ENCODE assay signal across 12 mouse cellular contexts in the genomic region with DNA sequence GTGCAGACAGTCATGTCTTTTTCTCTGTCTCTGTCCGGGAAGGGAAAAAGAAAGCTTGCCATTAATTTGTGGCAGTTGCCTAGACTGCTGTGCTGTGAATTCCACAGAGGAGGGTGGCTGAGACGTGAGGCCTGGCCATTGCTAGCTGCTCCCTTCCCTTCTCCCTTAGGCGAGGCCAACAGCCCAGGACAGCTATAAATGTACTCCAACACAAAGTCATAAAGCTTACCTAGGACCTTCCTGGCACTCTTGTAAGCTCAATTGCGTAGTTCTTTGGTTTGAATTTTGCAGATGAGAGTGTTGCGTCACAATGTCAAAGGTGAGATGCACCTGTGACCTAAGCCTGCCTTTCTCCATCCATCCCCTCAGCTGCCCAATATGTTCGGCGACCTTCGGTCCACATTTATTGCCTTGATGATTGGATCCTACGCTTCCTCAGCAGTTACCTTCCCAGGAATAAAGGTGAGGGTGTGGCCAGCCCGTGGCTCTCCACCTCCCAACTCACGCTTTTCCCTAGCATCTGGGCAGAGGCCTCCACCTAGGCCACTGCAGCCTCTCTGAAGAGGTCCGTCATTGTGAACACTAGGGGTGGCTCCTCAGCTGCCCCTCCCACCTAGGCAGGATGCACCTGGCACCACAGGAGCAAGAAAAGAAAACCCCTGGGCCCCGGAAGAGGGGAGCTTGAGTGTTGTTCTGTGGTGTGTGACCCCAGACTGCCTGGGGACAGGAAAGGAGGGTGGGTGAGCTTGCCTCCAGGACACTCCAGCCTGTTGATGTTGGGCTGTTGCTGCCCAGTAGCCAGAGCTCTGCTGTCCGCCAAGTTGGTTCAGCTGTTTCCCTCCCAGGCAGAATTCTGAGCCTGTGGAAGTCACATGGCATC. TPM values are rescaled to one million over a fixed set of nuclear protein-coding genes. Genes with fewer than 3 reads are reported as not detected.
A peak's percentile ranks its signal among the peaks of the same experiment; 100 is the strongest.
DNase-seq lines count a peak whose midpoint lies in the region; ATAC-seq and TF ChIP-seq lines count a peak whose summit lies in the region.
"Had no signal": no experiment of that assay in that cellular context is flagged by ENCODE, and none has a peak within 500 bp of the region (broad histone marks: within the 10 kb centered on the region; RNA-seq: fewer than 3 reads in every experiment).

No protein-coding gene starts in this region.

- no peak for TF ChIP-seq CTCF in layer of hippocampus, adult 2 months (conservative IDR thresholded peaks at IDR 0.05)
- no peak for TF ChIP-seq CTCF in CH12.LX (conservative IDR thresholded peaks at IDR 0.05 in 1 of 2, IDR thresholded peaks at IDR 0.05 in 1 of 2; ENCODE audit: low read depth in 2 of 2, low read length in 2 of 2)
- TF ChIP-seq CTCF in thymus, adult 2 months (IDR thresholded peaks at IDR 0.05; ENCODE audit: borderline replicate concordance, control insufficient read depth, extremely low read depth, insufficient read depth, low read length, poor library complexity), result no peak

- no peaks in the 10 kb centered on the region for H3K27me3 ChIP-seq in CH12.LX (replicated peaks)
- H3K27me3 ChIP-seq in intestine, embryonic 16.5 days (replicated peaks; ENCODE audit: control insufficient read depth, insufficient read depth, low read length), result no peaks in the 10 kb centered on the region
- H3K27me3 ChIP-seq in thymus, adult 2 months (ENCODE audit: control insufficient read depth, insufficient read depth, low read length), result no peaks in the 10 kb centered on the region
- H3K27me3 ChIP-seq in forebrain, embryonic 14.5 days (replicated peaks; ENCODE audit: control insufficient read depth, insufficient read depth, low read length), result no peaks in the 10 kb centered on the region

- H3K36me3 ChIP-seq in CH12.LX (replicated peaks in 1 of 2; ENCODE audit: control insufficient read depth in 1 of 2, insufficient read depth in 1 of 2, low read length in 1 of 2), result peaks cover 0 to 31% of the 10 kb centered on the region in 2 experiments
- H3K36me3 ChIP-seq in intestine, embryonic 16.5 days (ENCODE audit: control insufficient read depth, insufficient read depth, low read length), result no peaks in the 10 kb centered on the region
- peaks cover 35% of the 10 kb centered on the region for H3K36me3 ChIP-seq in thymus, adult 2 months (ENCODE audit: control insufficient read depth, insufficient read depth, low read length)
- peaks cover 15% of the 10 kb centered on the region; the same call in 1 of the 2 replicates for H3K36me3 ChIP-seq in forebrain, embryonic 14.5 days (ENCODE audit: control insufficient read depth, insufficient read depth, low read length)

- peaks cover 43 to 72% of the 10 kb centered on the region in 2 experiments for H3K4me1 ChIP-seq in CH12.LX (ENCODE audit: control insufficient read depth in 1 of 2, insufficient read depth in 2 of 2)
- peaks cover 22% of the 10 kb centered on the region for H3K4me1 ChIP-seq in intestine, embryonic 16.5 days (ENCODE audit: control insufficient read depth, insufficient read depth, low read length)
- peaks cover 43% of the 10 kb centered on the region for H3K4me1 ChIP-seq in thymus, adult 2 months (replicated peaks; ENCODE audit: control insufficient read depth, insufficient read depth, low read length)
- no peaks in the 10 kb centered on the region for H3K4me1 ChIP-seq in forebrain, embryonic 14.5 days (ENCODE audit: control insufficient read depth, insufficient read depth, low read length)

- TF ChIP-seq EP300 in CH12.LX (IDR thresholded peaks at IDR 0.05; ENCODE audit: low read length), result peak; percentile 91

- dilution Hi-C loops in CH12.LX (cut with MboI; ENCODE audit: extremely low pct_ligation_motif_present, extremely low pct_unique_long_range_greater_than_20kb, low sequenced_read_pairs), result no loop called here

- peaks cover 6% of the 10 kb centered on the region for H3K9me3 ChIP-seq in CH12.LX (replicated peaks; ENCODE audit: low read length)
- H3K9me3 ChIP-seq in intestine, embryonic 16.5 days (ENCODE audit: control insufficient read depth, low read length), result no peaks in the 10 kb centered on the region
- no peaks in the 10 kb centered on the region for H3K9me3 ChIP-seq in forebrain, embryonic 14.5 days (replicated peaks; ENCODE audit: control insufficient read depth, low read length)

- H3K4me2 ChIP-seq in CH12.LX (ENCODE audit: insufficient read depth, low read depth, poor library complexity, severe bottlenecking), result peak overlapping the region; percentile 52
- no peak overlapping the region for H3K4me2 ChIP-seq in intestine, embryonic 16.5 days (ENCODE audit: low read depth, low read length)
- no peak overlapping the region for H3K4me2 ChIP-seq in forebrain, embryonic 14.5 days (ENCODE audit: low read length)

- H3K27ac ChIP-seq in layer of hippocampus, adult 2 months, result peak overlapping the region; percentile 69
- peak overlapping the region; percentile 68 for H3K27ac ChIP-seq in CH12.LX (ENCODE audit: insufficient read depth, low read depth)
- H3K27ac ChIP-seq in intestine, embryonic 16.5 days (ENCODE audit: low read length), result peak overlapping the region; percentile 89
- peak overlapping the region; percentile 93 for H3K27ac ChIP-seq in thymus, adult 2 months (ENCODE audit: control insufficient read depth, insufficient read depth, low read length)
- no peak overlapping the region for H3K27ac ChIP-seq in forebrain, embryonic 14.5 days (ENCODE audit: low read depth, low read length)

- peak; percentile 92 for ATAC-seq in intestine, embryonic 16.5 days
- ATAC-seq in forebrain, embryonic 14.5 days, result no peak
- ATAC-seq: midbrain, embryonic 16.5 days had no signal

- H3K79me2 ChIP-seq in CH12.LX (replicated peaks; ENCODE audit: control insufficient read depth, extremely low read depth, insufficient read depth, poor library complexity, severe bottlenecking), result no peaks in the 10 kb centered on the region

- TF ChIP-seq POLR2A in CH12.LX (IDR thresholded peaks at IDR 0.05; ENCODE audit: low read depth, low read length), result peak; percentile 70
- TF ChIP-seq POLR2A in thymus, adult 2 months (IDR thresholded peaks at IDR 0.05; ENCODE audit: control insufficient read depth, extremely low read depth, insufficient read depth, low read length, poor library complexity), result peak; percentile 39; the same call in 1 of the 2 replicates

- TF ChIP-seq RAD21 in CH12.LX (IDR thresholded peaks at IDR 0.05; ENCODE audit: low read depth, low read length), result no peak; the same call in 1 of the 2 replicates

- peak overlapping the region; percentile 27 for H3K9ac ChIP-seq in CH12.LX (ENCODE audit: insufficient read depth, low read depth)
- 0 out of 2 replicates have a peak overlapping the region, but pooled peaks have one; percentile 24 for H3K9ac ChIP-seq in intestine, embryonic 16.5 days (ENCODE audit: low read depth, low read length)
- no peak overlapping the region for H3K9ac ChIP-seq in forebrain, embryonic 14.5 days (ENCODE audit: low read length)

- DNase-seq in layer of hippocampus, adult 2 months (ENCODE audit: low spot score in 2 of 2), result no peak
- no peak for DNase-seq in layer of hippocampus, postnatal 14 days (ENCODE audit: low spot score in 2 of 2)
- DNase-seq in CH12.LX (ENCODE audit: extremely low read depth), result peak; percentile 91
- peak; percentile 89 for DNase-seq in thymus, adult 2 months
- no peak for DNase-seq in embryo, embryonic 9.5 days (ENCODE audit: extremely low spot score)
- DNase-seq in ovary, adult 18-20 months (ENCODE audit: low spot score), result no peak
- no peak for DNase-seq in forebrain, embryonic 14.5 days (ENCODE audit: low spot score)
- DNase-seq: heart, postnatal 14 days; kidney, adult 9 months; retina, postnatal 1 day had no signal

- in situ Hi-C loops in CH12.LX (cut with MboI; ENCODE audit: low pct_ligation_motif_present, low pct_unique_long_range_greater_than_20kb, low sequenced_read_pairs), result no loop called here

- no peak overlapping the region for H3K4me3 ChIP-seq in layer of hippocampus, adult 2 months
- peak overlapping the region in 2 of 3 experiments; percentile 12 to 28 for H3K4me3 ChIP-seq in CH12.LX (replicated peaks in 1 of 3; ENCODE audit: low read depth in 2 of 3, low read length in 2 of 3, poor library complexity in 1 of 3)
- H3K4me3 ChIP-seq in intestine, embryonic 16.5 days (ENCODE audit: low read length), result no peak overlapping the region
- H3K4me3 ChIP-seq in thymus, adult 2 months (ENCODE audit: control insufficient read depth, insufficient read depth, low read length), result peak overlapping the region; percentile 28
- no peak overlapping the region for H3K4me3 ChIP-seq in forebrain, embryonic 14.5 days (ENCODE audit: low read depth, low read length)

- 52% methylated on average over 14 of the region's 14 CpGs for WGBS in intestine, embryonic 16.5 days
- 33% methylated on average over 14 of the region's 14 CpGs for WGBS in thymus, adult 2 months
- WGBS in forebrain, embryonic 14.5 days, result 84% methylated on average over 14 of the region's 14 CpGs

RNA-seq across cellular contexts. Expression of a gene that starts 27.1 kb away (rescaled TPM):
- total RNA-seq in layer of hippocampus, adult 2 months (2021), result 100 to 1,000 TPM; 269 to 283 TPM
- total RNA-seq in layer of hippocampus, postnatal 14 days (2021), result 100 to 1,000 TPM; 312 to 321 TPM
- 61.8 and 75.8 TPM in 2 replicates for total RNA-seq in CH12.LX (2012; rRNA removed)
- total RNA-seq in CH12.LX (2014; rRNA removed), result 80.7 and 84.6 TPM in 2 replicates
- 243 and 290 TPM in 2 replicates for polyA plus RNA-seq in CH12.LX (2012; ENCODE audit: insufficient read length, low read depth)
- polyA plus RNA-seq in intestine, embryonic 16.5 days (2015; fragmentation: Nextera tagmentation; extraction: Ambion mirVana), result 84.2 and 98.1 TPM in 2 replicates
- 99.7 and 108 TPM in 2 replicates for polyA plus RNA-seq in thymus, adult 2 months (2012; rRNA removed)
- 94.2 and 101 TPM in 2 replicates for polyA plus RNA-seq in forebrain, embryonic 14.5 days (2014; fragmentation: Nextera tagmentation; extraction: Ambion mirVana)

RNA-seq across cellular contexts. Expression of a gene that starts 29.3 kb away (rescaled TPM):
- 10 to 100 TPM; 43.0 to 53.4 TPM for total RNA-seq in layer of hippocampus, adult 2 months (2021)
- 10 to 100 TPM; 40.5 to 44.7 TPM for total RNA-seq in layer of hippocampus, postnatal 14 days (2021)
- 6.5 and 8.9 TPM in 2 replicates for total RNA-seq in CH12.LX (2012; rRNA removed)
- total RNA-seq in CH12.LX (2014; rRNA removed), result 3.5 and 5.0 TPM in 2 replicates
- 6.8 and 8.8 TPM in 2 replicates for polyA plus RNA-seq in CH12.LX (2012; ENCODE audit: insufficient read length, low read depth)
- 22.0 and 27.7 TPM in 2 replicates for polyA plus RNA-seq in intestine, embryonic 16.5 days (2015; fragmentation: Nextera tagmentation; extraction: Ambion mirVana)
- polyA plus RNA-seq in thymus, adult 2 months (2012; rRNA removed), result 207 and 214 TPM in 2 replicates
- polyA plus RNA-seq in forebrain, embryonic 14.5 days (2014; fragmentation: Nextera tagmentation; extraction: Ambion mirVana), result 6.5 and 9.1 TPM in 2 replicates

RNA-seq across cellular contexts. Expression of a gene that starts 47.4 kb away (rescaled TPM):
- 1 to 10 TPM; 1.3 TPM for total RNA-seq in layer of hippocampus, adult 2 months (2021)
- total RNA-seq in layer of hippocampus, postnatal 14 days (2021), result 1 to 10 TPM; 2.9 to 3.3 TPM
- total RNA-seq in CH12.LX (2012; rRNA removed), result 0.59 and 0.76 TPM in 2 replicates
- 0.24 and 0.28 TPM in 2 replicates for total RNA-seq in CH12.LX (2014; rRNA removed)
- polyA plus RNA-seq in CH12.LX (2012; ENCODE audit: insufficient read length, low read depth), result 0.76 and 0.90 TPM in 2 replicates
- 5.6 and 6.0 TPM in 2 replicates for polyA plus RNA-seq in intestine, embryonic 16.5 days (2015; fragmentation: Nextera tagmentation; extraction: Ambion mirVana)
- polyA plus RNA-seq in thymus, adult 2 months (2012; rRNA removed), result 4.7 and 4.8 TPM in 2 replicates
- 2.7 and 3.4 TPM in 2 replicates for polyA plus RNA-seq in forebrain, embryonic 14.5 days (2014; fragmentation: Nextera tagmentation; extraction: Ambion mirVana)

RNA-seq across cellular contexts. Expression of a gene that starts 50.9 kb away (rescaled TPM):
- 1 to 10 TPM; 1.6 to 1.7 TPM for total RNA-seq in layer of hippocampus, adult 2 months (2021)
- total RNA-seq in layer of hippocampus, postnatal 14 days (2021), result 1 to 10 TPM; 3.7 to 5.0 TPM
- 0.63 and 0.72 TPM in 2 replicates for total RNA-seq in CH12.LX (2012; rRNA removed)
- 0.17 and 0.31 TPM in 2 replicates for total RNA-seq in CH12.LX (2014; rRNA removed)
- 0.76 and 1.1 TPM in 2 replicates for polyA plus RNA-seq in CH12.LX (2012; ENCODE audit: insufficient read length, low read depth)
- polyA plus RNA-seq in intestine, embryonic 16.5 days (2015; fragmentation: Nextera tagmentation; extraction: Ambion mirVana), result 2.4 and 2.7 TPM in 2 replicates
- polyA plus RNA-seq in thymus, adult 2 months (2012; rRNA removed), result 3.0 and 3.2 TPM in 2 replicates
- polyA plus RNA-seq in forebrain, embryonic 14.5 days (2014; fragmentation: Nextera tagmentation; extraction: Ambion mirVana), result 0.77 and 0.86 TPM in 2 replicates

Comparison
In these comparisons a context has a peak if more than half of its experiments do, and no peak if none do; other contexts are left out.
1. DNase-seq: peak in CH12.LX (single experiment) and thymus, adult 2 months (single experiment); none in layer of hippocampus, adult 2 months (0 of 2), layer of hippocampus, postnatal 14 days (0 of 2), embryo, embryonic 9.5 days (single experiment), ovary, adult 18-20 months (single experiment) and forebrain, embryonic 14.5 days (single experiment).
2. H3K4me3 ChIP-seq: peak in CH12.LX (2 of 3) and thymus, adult 2 months (single experiment); none in layer of hippocampus, adult 2 months (single experiment), intestine, embryonic 16.5 days (single experiment) and forebrain, embryonic 14.5 days (single experiment).